Mouse (Mus musculus) embryo, embryonic 10.5 days (tissue): ENCODE data around the gene Kdelr3.

Source experiments
- DNase-seq: peaks from one replicate; pipeline ENCODE4 v3.0.0-alpha.2; 2015; ENCODE audit warnings: low spot score

Kdelr3 gene

DNA sequence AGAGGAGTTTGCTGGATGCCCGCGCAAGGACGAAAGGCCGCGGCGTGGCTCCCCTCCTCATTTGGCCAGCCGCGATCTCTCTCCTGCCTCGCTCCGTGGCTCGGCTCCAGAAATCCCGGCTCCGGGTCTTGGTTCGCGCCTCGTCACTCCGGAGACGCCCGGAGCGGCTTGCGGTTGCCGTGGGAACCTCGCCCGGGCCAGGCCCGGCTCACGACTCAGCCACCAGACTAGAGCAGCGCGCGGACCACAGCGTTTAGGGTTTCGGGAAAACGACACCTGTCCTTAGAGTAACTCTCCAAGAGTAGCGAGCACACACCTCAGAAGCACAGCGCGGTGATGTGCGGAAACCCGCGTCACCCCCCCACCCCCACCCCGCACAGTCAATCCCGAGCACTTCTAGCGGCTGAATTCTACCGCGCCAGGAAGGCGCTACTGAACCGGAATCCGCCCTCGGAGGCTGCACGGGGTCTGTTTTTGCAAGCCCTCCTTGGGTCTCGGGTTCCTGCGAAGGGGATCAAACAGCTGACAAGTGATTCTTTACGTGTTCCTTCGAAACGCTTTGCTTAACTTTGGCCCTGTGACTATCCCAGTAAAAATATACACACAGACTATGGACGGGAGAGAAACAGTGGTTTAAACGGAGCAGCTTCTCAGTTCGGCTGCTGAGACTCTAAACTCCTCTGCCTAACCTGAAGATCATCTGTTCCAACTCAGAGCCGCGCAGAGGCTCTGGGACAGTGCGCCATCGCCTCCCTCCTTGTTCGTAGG is 4.5 kb upstream of the Kdelr3 start:
- peak; percentile 89 for DNase-seq

DNA sequence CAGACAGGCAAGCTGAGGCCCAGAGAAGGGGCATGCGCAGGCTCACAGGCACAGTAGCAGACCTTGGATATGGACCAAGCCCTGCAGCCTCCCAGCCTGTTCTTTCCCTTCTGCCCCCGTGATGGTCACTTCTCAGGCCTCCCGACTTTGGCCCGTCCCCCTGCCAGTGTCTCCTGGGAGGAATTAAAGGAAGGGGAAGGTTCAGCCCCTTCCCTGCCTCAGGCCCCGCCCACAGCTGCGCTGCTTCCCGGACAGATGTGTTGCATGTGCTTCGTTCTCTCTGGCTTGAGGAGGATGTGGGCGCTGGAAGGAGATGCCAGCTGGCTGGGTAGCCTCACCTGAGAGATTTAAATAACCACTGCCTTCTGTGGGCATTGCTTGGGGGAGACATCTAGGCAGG is 2.3 kb upstream of the Kdelr3 start:
- DNase-seq = peak; percentile 57

DNA sequence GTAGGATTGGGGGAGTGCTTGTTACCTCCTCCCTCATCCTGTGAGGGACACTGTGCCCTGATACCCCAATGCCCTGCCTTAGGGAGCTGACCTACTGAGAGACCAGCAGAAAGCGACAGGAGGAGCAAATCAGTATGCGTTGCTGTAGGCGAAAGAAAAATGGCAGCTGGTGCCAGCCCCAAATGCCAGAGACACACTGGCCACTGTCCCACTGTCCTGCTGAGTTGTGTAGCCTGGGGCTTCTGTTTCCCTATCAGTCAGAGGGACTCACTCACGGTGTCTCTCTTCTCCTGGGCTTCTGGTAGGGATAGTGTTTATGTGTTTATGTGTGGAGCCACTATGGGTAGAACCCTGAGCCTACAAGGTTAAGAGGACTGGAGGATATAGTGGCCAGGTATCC is 1.5 kb downstream of the Kdelr3 start:
- DNase-seq = no peak

DNA sequence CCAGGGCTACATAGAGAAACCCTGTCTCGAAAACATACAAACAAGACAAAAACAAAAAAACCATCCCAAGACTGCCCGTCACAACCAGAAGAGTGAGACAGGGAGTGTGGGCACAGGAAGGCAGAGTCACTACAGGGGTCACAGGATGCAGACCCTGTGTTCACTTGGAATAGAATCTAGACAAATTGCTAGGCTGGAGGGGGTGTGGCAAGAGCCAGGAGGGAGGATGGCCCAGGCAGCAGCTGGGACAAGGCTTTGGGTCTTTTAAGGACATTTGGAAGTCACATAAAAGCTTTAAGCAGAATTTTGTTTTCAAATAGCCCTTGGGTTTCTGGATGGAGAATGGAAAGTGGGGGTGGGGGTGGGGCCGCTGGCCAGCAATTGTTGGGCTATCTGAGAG is 2.4 kb downstream of the Kdelr3 start:
- no peak for DNase-seq

DNA sequence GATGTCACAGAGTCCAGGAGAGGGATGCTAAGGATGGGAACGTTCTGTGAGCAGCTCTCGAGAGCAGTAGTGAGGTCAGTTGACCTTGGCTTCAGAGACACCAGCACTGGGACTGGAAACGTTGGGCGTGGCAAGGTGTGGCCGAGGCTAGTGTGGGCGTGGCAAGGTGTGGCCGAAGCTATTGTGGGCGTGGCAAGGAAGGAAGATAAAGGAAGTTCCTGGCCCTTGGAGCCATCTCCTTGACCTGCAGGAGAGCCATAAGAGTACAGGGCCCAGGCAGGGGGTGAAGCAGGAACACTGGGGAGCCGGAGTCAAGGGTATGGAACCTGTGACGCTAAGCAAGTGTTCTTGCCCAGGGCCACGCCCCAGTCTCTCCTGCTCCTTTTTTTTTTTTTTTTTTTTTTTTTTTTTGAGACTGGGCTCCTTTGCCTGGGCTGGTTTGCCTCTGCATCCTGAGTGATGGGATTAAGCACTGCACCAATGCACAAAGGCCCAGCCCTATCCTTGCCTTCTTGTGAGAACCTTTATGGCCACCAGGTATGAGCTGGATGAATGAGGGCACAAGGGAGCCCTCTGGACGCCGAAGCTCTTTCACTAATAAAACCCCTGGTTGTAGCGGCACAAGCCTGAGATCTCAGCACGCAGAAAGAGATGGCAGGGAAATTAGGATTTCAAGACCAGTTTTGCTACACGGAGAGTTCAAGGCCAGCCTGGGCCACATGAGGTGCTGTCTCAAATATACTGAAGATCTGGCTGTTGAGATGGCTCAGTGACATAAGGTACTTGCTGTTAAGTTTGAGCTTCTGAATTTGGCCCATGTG is 3.4 kb downstream of the Kdelr3 start:
- no peak for DNase-seq

DNA sequence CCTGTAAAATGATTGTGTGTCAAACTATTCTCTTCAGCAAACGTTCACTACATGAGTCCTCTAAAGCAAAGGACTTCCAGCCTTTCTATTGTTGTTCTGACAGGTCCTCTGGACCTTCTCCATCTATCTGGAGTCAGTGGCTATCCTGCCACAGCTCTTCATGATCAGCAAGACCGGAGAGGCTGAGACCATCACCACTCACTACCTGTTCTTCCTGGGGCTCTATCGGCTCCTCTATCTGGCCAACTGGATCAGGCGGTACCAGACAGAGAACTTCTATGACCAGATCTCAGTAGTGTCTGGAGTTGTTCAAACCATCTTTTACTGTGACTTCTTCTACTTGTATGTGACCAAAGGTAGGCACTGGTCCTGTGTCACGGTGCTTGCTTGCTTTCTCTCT is 9.4 kb downstream of the Kdelr3 start:
- DNase-seq = no peak

DNA sequence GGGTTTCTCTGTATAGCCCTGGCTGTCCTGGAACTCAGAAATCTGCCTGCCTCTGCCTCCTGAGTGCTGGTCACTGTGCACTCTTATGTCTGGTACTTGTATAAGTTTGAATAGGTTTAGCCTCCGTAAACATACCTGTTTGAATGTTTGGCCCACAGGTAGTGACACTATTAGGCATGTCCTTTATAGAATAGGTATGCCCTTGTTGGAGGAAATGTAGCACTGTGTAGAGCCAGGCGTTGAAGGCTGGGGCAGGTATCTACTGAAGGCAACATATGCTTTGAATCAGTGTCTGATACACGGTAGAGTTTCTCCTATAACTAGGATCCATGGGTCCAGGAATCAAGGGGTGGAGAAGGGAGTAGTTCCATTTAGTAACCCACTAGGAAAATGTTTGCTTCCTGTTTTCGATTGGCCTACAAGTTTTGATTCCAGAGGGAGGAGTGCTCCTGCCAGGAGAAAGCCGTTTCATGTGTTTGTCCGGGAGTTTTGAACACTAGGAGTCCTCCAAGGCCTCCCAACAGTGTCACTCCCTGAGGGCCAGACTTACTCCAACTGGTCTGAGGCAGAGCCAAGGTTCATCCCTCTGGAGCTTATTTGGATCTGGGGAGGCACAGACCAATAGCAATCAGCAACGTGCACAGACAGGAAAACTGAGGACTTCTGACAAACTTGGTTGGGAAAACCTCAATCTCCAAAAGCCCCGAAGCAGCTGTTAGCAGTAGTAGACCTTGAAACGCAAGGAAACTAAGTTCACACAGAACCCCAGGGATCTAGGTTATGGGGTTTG is 10.0 kb downstream of the Kdelr3 start:
- no peak for DNase-seq

DNA sequence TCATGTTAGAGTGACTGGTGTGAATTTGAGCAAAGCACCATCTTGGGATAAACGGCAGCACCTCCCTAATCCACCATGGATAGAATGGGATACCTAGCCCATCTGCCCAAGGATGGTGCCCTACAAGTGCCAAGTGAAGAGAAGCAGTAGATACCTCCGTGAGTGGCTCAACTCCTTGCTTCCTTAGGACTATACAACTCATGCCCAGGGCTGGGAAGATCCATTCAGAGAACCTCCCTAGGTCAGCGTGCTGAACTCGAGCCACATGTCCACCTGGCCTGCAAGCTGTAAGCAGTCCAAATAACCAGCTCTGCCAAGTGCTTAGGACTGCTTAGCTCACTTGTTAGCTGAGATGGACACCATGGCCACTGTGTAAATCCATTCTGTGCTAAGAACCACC is 11.0 kb downstream of the Kdelr3 start:
- DNase-seq = no peak

DNA sequence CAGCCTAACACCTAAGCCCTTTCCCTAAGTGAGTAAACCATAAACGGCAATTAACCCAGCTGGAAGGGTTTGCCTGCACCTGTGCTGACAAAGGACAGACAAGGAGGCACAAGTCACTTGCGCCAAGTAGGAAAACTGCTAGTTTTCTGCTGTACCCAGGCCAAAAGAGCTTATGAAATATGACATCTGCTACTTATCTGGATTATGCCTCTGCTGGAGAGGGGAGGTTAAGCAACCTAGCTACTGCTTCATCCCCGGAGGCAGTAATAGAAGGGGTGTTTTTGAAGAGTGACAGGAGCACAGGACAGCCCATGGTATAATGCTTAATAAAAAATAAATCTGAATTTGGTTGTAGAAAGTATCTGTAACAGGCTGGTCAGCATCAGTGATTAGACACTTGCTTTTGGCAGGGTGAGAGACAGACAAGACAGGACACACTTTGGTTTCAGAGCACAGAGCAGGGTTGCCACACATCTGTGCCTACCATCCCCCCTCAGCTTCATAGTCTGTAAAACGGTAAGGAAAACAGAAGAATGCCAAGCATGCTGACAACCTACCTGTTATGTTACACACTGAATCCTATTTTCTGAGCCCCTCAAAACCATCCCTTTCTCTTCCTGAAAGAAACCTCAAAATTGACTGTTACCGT is 11.9 kb downstream of the Kdelr3 start:
- no peak for DNase-seq

DNA sequence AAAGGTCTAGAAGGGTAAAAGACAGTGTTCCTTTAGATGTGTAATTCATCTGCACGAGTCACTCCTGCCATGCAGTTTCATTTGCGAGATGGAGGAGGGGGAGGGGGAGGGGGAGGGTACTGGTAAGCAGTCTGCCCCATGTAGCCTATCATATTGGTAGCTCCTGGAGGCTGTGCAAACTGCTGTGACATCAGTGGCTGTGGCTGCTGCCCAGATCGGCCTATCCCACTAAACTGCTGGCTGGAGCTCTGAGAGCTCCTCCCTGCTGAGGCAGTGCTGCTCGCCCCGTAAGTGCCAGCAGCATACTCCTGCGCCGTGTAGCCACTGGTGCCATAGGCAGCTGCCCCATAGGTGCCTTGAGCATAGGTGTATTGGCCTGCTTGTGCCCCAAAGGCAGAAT is 13.7 kb downstream of the Kdelr3 start:
- no peak for DNase-seq

DNA sequence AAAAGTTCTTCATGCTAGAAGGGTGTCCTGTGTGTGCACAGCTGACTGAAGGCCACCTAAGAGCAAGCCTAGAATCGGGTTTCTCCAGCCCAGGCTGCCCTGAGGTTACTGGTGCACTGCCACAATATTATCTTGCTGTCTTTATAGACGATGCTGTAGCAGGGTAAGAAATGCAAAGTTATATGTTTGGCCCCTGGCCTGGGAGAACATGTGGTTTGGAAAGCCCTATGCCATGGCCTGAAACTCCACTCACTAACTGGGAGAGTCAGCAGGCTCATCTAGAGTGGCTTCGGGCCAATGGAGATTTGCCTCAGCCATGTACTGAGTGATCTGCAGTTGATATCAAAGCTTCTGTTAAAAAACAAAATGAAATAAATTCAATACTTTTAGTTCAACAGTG is 17.6 kb downstream of the Kdelr3 start:
- no peak for DNase-seq

DNA sequence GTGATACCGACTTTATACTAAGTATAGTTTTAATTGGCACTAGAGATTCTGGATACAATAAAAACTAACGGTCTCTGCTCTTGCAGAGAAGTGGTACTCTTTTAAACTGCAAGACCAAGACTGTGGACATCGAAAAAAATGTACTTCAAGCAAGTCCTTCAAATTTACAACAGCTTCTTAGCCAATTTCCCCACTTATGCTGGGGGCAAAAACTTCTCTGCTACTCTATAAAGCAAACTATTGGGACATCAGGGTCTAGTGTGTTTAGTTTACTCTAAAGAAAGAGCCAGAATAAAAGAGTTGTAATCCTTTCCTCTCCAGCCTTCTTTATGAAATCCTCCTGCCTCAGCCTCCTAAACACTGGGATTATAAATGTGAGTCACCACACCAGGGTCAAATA is 27.8 kb downstream of the Kdelr3 start:
- DNase-seq = no peak

DNA sequence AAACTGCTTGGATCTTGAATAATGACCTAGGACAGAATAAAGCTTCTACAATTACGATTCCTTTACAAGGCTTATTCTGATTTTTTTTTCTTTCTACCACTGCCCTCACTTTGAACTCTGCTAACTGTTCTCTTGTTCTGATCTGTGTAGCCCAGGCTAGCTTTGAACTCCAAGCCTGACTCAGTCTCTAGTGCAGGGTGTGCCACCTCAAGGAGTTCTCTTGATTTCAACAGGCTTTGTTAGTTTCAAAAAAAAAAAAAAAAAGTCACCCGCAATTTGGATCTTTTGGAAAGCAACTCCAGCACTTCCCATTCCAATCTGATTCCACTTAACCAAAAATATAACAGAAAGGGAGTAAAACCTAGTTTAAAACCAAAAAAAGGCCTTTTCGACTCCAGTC is 29.3 kb downstream of the Kdelr3 start:
- peak; percentile 22 for DNase-seq

DNA sequence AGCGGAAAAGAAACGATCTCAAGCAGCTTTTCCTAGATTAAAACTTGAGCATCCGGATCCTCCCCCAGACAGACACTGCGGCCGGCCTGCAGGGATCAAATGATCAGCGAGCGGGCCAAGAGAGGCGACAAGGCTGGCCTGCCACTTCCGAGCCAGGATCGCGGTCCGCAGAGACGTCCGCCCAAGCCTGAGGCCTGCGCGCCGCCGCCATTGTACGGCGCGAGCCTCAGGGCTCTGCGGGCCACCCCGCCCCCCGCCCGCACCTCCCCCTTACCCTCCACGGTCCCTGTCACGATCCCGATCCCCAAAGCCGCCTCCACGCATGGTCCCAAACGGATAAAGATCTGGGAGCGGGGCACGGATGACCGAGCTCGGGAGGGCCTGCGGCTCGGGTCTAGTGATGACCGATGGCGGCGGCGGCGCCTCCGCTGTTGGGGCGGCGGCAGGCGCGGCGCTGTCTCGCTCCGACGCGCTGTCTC is 29.7 kb downstream of the Kdelr3 start:
- DNase-seq = peak; percentile 67

DNA sequence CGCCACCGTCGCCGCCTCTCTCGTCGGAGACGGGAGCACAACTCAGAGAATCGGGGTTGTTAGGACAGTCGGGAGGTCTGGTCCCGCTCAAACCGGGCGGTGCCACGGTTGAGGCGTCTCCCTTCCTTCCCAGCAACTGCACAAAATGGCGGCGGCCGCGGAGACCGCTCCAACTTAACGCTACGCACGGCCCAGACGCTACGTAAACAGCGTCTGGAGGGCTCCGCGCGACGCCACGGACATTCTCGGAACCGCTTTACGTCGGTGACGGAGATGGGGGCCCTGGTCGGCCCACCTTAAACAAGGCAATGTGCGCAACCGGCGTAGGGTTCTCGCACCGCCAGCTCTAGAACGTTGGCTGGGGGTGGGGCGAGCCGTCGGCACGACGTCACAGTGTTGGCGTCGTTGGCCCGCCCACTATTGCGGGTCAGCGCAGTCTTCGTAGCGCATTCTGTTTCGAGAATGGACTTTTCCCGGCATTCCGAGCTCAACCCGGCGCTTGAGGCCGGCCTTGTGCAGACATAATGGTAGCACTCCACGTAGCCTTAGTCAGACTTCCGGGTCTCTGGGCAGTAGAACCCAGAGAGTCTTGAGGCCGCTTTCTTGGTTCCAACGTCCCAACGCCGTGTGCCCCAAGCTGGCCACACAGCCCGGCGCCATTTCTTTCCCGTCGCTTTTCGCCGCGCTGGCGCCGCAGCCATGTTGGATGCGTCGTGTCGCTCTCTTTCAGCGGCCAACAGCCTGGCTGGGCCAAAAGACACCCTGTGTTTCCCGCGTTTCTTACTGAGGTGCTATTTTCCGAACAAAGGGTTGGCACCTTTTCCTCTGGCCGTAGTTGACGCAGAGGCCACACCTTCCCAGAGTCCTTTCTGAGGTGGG is 30.4 kb downstream of the Kdelr3 start, which contains the start of gene Ddx17:
Gene Ddx17, minus strand, starts transcription at position 332 of the 879 bp plus-strand sequence.
- DNase-seq = peak; percentile 99

DNA sequence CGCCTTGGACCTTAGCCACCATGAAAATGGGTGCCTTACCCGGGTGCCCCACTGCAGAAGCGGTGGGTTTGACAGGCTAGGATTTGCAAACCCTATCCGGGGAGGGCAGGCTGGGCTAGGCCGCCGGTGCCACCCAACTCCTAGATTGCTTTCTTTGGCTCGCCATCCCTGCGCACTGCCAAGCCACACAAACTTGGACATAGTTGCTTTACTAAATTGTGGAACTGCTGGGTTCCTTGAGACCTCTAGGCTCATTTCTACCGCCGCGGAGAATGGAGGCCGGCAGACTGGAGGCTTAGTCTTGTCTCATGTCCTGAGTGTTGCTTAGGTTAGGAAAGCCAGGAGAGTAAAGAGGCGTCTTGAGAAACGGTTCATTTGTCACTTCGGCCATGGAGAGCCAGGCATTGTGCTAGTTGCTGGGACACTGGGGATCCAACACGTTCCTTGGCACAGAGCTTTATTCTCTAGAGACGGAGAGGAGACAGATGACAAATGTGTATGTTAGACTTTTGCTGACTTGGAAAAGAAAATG is 31.1 kb downstream of the Kdelr3 start:
- DNase-seq = no peak

DNA sequence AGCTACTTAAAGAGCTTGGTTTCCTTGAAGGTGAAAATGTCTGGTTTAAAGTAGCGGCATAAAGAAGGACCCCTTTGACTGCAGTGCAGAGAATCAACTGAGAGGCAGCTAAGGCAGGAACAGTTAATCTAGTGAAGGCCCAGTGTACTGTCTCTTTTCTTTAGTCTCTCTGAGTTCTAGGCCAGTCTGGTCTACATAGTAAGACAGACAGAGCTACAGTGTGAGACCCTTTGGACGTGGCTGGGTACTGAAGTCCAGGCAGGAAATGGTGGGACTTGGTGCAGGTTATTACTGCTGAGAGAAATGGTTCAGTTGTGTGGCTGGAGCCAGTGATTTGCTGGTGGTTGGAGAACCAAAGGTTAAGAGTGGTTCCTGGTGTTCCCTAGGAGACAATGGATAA is 32.0 kb downstream of the Kdelr3 start:
- DNase-seq = no peak

DNA sequence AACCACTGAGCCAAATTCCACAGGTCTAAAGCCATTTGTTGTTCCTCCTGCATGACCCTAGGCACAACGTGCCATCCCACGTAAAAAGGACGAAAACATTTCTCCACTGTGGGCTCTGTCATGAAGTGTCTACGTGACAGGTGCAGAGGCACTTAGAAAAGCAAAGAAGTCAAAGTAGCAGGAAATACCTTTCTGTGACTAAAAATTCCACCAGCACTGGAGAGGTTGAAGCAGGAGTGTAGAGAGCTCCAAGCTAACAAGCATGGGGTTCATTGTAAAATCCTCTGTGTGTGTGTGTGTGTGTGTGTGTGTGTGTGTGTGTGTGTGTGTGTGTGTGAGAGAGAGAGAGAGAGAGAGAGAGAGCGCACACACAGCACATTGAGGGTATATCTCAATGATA is 36.4 kb downstream of the Kdelr3 start:
- no peak for DNase-seq

DNA sequence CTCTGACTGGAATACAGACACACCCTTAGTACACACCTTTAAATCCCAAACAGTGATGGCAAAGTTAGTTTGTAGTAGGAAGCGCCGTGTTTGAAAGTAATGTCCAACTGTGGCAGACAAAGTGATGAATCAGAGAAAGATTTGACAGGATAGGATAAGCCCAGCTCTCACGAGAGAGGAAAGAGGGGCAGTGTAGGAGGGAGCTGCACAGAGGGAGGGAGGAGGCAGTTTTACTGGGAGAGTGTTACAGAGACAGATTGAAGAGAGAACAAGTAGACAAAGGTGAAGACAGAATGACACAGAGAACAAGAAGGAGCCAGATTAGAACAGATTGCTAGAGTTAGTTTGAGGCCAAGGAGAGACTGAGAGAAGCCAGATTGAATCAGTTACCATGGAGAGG is 43.4 kb downstream of the Kdelr3 start:
- DNase-seq = no peak

DNA sequence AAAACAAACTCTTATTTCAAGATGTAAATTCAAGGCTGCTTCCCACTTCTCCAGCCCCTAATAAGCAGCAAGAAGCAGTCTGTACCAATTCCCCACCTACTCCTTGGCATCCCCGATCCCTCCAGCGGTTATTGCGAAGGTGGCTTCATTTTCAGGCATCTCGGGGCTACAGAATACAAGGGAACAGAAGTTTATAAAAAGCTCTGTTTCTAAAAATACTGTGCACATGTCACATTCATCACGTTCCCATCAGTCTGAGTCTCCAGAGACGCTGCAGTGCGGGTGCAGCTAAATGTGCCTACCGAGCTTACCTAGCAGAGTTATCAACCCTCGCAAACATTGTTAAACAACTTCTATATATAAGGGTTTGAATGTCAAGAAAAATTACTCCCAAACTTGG is 46.2 kb downstream of the Kdelr3 start:
- DNase-seq = no peak
